Mouse (Mus musculus) brain, adult 2 months (tissue): Measurements from ENCODE around the gene Zeb2.

Experiments
- DNase-seq: peaks from one replicate; pipeline ENCODE4 v3.0.0; 2011; ENCODE audit warnings: low read depth, low spot score

The Zeb2 gene

GRCm38 (mm10) chr2:44944689-44945088 is 172.5 kb downstream of the Zeb2 start:
- DNase-seq, result no peak
